Mouse (Mus musculus): Measurements from ENCODE around the gene Igf2r.

The Igf2r gene

DNA sequence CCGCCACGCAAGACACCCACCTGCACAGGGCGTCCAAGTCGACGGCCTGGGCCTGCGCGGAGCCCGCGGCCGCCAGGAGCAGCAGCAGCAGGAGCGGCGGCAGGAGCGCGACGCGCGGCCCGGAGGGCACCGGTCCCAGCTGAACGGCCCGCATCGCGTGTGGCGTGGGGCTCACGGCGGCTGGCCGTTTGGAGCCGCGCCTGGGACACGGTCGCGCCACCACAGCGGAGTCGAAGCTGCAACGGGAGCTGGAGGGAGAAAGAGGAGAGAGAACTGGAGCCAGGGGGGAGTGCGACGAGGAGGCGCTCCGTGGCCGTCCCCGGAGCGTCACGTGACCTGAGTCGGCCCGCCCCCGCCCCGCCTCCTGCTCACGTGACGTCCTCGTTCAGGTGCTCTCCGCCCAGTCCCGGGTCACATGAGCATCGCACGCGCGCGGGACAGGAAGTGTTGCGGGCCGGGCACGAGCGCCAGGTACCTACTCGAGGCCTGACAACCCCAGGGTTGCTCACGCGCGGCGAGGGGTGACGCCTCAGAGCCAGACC is at the start of gene Igf2r:
Gene Igf2r, minus strand, starts transcription at position 285 of the 542 bp plus-strand sequence.
- peak; percentile 91 for DNase-seq (ENCODE audit: low read depth, low spot score)

DNA sequence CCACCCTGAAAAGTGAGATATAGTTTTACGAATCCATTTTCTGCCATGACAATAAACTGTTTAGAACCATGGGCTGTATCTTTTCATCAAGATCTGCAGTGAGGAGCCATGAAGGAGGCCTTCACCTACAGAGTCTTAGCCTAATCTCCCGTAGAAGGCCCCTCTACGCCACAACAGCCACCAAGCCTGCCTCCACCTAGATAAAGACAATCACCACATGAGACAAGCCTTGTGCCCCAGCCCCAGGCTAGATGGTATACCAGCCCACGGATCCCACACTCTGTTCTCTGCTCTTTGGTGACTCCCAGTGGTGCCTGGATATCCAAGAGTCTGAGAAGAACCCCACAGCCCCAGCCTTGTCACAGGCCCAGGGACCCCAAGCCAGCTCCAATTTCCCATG is 46.4 kb upstream of the Igf2r start:
- no peak for DNase-seq (ENCODE audit: low read depth, low spot score)

DNA sequence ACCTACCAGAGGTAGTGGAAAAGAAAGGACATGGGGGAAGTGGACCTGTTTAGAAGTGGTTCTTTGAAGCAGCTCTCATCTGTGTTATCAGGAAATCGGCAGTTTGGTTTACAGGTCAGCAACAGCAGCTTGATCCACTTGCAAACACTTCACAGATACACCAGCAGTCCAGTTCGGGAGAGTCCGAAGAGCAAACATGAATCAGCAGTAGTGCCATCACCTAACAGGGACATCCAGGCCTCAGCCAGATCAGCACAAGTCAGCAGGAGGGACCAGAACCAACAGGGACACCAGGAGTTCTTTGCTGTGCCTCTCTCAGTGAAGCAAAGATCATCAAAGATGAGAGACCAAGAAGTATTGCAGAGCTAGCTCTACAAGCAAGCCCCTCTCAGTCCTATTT is 45.0 kb upstream of the Igf2r start:
- no peak for DNase-seq (ENCODE audit: low read depth, low spot score)

DNA sequence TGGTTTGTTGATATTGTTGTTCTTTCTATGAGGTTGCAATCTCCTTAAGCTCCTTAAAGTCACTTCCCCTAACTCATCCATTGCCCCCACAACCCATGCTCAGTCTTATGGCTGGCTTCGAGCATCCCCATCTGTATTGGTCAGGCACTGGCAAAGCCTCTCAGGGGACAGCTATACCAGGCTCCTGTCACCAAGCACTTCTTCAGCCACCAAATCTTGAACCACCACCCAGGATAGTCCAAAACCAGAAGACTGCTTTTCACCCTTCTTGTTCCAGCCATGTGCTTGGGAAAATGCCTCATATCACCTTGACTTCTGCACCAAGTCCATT is 41.5 kb upstream of the Igf2r start:
- DNase-seq (ENCODE audit: low read depth, low spot score), result no peak

DNA sequence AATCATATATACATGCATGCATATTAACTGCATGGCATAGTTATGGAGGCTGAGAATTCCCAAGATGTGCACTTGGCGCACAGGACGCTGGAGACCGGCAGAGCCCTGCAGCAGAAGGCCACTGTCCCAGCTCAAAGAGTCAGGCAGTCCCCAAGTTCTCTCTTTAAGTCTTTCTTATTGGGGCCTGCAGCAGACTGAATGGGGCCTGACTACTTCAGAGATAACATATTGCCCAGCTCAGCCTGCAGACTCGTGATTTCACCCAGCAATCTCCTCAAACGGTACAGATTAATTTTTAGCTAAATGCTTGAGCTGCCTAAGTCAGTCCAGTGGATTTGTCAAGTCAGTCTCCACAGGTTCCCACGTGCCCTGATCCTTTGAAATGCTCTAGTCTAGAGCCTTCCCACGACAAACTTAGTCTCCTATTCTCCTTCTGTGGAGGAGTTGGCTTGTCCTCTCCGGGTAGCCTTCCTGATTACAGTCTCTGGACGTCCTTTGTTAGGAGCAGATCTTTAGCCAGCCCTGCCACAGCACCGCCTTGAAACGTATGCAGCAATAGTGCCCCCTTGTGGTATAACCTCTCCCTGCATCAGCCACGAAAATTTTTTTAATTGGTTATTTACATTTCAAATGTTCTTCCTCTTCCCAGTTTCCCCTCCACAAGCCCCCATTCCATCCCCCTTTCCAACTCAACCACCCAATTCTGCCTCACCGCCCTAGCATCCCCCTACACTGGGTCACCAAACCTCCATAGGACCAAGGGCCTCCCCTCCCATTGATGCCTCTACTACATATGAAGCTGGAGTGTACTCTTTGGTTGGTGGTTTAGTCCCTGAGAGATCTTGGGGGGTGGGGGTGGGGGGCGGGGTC is 40.9 kb upstream of the Igf2r start:
- DNase-seq (ENCODE audit: low read depth, low spot score), result peak; percentile 70

DNA sequence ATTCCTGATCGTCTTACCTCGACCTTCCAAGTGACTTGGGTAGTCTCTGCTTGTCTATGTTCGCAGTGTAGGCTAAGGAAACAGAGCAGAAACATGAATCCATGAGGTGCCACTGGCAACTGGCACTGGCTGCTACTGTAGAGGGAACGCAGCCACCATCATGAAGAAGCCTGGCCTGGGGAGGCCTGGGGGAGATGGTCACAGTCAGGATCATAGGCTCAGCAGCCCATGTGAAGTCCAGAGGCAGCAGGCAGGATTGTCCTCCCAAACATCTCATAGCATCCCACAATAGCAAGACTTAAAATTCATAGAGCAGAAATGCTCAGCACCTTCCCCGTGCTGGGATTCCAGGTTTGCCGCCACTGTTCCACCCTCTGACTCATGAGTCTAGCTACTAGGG is 39.4 kb upstream of the Igf2r start:
- DNase-seq (ENCODE audit: low read depth, low spot score), result no peak

DNA sequence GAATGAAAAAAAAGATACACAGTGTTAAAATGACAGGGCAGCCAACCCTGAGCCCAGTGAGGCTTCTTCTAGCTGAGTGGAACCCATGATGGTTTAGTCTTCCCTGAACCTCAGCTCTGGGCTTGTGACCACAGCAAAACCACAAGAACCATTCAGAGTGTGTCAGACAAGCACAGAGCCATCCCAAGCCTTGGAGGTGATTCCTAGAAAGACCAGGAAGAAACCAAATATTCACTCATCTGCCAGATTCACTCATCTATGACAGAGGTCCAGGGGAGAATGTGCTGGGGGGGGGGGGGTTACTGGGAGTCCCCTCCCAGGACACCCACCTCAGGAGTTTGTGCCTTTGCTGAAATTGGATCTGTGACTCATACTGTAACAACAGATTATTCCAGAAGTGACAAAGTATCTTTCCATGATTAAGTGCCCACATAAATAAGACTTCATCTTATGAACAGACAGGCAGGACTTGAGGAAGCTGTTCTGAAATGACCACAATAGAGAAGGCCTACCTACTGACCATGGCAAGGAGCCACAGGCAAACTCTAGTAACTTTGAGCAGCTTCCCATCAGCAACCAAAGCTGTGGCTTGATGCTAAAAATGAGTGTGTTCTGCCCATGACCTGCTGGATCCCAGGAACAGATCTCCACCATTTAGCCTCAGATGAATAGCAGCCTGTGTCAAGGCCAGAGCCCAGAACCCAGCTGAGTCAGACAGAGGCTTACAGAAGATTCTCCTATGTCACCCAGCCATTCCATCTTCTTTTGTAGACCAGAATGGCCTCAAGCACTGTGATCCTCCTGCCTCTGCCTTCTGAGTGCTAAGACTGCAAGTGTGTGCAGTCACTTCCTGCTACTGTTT is 35.4 kb upstream of the Igf2r start:
- no peak for DNase-seq (ENCODE audit: low read depth, low spot score)

DNA sequence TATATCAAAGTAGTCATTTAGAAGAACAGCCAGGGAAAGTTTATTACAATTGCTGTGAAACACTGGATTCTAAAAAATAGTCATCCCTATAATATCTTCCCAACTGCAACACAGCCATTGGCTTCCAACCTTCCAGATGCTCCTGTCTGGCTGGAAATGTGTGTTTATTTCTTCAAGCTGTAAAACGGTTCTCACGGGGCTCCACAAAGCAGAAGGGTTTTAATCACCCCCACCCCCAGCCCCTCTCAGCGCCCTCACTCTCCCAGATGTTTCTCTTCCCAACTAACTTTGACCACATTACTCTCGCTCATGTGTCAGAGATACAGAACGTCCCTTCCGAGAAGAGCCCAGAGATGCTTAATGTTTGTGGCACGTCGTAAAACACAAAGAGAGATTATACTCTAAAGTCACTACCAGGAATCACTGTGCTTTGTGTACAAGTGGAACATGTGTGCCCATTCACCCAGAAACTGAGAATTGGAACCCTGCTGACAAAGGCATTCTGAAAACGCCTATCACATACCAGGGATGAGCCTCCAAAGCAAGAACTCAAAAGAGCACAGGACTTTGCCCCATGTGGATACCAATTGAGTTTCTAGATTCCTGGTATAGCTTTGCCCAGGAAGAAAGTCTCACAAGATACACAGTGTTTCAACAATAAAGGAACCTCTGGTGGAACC is 32.5 kb upstream of the Igf2r start:
- peak; percentile 67 for DNase-seq (ENCODE audit: low read depth, low spot score)

DNA sequence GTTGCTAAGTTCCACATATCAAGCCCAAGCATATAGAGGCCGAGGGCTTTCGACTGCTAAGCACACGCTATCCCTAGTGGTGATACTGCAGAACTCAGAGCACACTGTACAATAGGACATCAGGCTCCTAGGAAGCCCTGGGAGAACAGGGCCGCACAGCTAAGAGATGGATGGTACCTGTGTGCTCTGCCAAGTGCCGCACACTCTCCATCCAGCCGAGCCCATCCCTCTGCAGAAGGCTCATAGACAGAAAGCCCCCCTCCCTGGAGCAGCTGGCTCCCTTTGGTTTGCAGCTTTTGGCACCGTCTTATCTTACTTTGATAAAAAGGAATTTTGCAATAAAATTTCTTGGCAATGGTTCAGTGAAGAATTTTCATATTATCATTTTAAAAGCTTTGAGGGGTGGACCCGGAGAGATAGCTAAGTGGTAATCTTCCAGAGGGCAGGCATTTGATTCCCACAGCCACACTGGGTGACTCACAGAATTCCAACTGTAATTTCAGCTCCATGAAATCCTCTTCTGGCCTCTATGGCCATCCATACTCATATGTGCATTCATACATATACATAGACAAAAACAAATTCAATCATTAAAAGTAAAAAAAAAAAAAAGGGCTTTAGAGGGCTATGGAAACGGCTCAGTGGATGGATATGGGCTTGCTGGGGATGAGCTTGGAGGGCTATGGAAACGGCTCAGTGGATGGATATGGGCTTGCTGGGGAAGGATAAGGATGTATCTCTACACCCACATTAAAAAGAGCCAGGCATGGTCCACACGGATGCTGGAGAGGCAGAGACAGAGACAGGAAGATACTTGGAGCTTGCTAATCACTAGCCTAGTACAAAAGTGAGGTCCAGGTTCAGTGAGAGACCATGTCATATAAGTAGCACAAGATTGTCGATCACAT is 30.2 kb upstream of the Igf2r start:
- DNase-seq (ENCODE audit: low read depth, low spot score), result no peak

DNA sequence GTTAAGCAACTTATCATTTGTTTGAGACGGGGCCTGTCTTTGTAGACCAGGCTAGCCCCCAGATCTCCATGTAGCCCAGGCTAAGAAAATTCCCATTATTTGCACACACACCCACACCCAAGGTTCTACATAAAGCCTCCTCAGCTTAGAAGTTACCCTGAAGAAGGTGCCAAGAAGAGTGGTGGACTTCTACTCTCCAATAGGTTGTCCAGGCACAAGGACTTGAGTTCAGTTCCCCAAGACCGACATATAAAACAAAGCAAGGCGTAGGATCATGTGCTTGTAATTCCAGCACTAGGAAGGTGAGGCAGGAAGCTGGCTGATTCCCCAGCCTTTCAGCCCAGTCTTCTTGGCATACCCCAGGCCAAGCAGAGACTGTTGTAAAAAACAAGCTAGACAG is 29.1 kb upstream of the Igf2r start:
- DNase-seq (ENCODE audit: low read depth, low spot score), result no peak

DNA sequence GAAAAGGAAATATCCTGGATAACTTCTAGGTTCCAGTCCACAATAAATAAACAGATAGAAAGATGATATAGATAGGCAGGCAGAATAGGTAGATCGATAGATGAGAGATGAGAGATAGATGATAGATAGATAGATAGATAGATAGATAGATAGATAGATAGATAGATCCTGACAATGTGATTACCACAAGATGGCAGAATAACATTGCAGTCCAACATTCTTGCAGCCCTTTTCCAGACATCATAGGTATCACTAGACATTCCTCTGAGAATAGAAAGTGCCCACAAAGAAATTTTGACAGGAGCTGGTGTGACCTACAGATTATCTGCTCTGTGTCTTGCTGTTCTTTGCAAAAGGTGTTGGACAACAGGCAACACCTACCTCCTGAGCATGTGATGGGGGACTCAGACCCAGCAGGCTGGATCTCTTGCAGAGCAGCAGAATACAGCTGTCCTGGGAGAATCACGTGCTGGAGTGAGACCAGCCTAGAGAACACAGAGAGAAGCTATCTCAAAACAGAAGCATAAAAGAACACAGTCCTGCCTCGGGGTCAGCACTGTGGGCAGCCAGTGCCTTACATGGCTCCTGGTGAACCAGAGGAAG is 28.1 kb upstream of the Igf2r start:
- no peak for DNase-seq (ENCODE audit: low read depth, low spot score)

DNA sequence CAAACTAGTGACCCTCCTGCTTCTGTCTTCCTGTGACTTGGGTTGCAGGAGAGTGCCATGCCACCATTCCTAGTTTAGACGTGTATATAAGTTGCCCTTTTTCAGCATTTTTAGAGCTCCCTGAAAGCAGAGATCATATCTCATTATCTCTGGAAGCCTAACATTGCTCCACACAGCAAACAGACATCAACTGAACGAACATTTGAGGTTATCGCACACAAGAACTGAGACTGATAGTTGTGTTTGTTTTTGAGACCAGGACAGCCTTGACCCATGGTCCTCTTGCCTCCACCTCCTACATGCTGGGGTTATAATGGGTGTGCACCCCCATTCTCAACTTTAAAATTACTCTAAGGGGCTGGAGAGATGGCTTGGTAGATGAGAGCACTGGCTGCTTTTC is 27.2 kb upstream of the Igf2r start:
- DNase-seq (ENCODE audit: low read depth, low spot score), result no peak

DNA sequence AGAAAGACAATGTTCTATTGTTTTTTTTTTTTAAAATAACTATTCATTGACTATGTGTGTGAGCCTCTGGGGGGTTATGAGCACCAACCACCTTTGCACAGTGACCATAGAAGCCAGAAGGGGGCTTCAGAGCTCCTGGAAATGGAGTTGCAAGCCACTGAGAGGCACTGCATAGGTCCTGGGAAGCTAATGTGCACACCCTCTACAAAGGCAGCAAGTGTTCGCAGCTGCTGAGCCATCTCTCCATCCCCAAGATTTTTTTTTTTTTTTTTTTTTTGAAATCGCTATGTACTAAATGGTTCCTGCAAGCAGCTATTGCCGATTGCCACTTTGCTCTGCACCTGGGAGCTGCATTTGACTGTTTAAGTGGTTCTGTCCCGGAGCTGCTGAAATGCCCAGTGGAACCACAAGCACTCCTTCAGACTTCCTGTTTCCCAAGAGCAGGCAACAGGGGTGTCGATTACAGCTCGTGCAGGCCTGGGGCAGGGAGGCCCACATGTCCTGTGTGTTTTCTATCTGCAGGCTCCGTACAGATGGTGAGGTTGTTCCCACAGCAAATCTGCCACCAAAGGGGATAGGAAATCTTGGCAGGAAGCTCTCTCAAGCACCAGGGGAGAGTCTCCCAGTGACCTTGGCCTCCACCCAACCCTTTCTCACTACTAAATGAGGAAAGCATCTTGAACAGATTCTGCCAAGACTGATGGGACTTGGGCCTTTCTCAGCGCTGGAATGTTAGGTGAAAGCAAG is 24.4 kb upstream of the Igf2r start:
- DNase-seq (ENCODE audit: low read depth, low spot score), result peak; percentile 16

DNA sequence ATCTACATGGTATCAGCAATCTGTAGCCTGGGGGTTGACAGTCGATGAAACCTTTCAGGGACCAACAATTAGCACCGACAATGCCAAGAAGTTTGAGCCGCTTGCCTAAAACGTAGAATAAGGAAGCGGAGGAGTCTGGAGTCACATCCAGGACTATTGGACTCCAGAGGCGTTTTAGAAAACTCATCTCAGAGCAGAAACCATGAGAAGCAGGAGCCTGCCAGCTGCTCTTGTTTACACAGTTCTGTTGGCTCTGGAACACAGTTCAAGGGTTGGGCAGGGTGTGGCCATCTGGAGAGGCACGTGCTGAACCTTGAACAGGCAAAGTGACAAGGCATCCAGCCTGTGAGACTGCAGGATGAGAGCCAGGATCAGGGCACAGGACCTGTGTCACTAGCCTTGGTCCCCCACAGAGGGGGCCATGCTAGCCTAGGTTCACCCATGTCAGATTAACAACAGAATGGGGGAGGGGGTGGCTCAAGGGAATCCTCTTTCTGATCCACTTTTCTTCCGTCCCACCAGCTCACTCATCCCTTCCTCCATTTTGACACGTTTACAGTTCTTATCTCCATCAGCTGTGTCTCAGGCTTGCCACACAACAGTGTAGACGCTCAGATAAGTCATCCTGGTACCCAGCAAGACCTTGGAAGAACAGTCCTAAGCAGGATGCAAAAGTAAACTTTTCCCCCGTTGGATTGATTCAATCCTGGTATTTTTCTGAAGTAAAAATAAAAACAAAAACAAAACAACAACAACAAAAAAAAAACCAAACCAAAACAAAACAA is 23.1 kb upstream of the Igf2r start:
- DNase-seq (ENCODE audit: low read depth, low spot score), result peak; percentile 14

DNA sequence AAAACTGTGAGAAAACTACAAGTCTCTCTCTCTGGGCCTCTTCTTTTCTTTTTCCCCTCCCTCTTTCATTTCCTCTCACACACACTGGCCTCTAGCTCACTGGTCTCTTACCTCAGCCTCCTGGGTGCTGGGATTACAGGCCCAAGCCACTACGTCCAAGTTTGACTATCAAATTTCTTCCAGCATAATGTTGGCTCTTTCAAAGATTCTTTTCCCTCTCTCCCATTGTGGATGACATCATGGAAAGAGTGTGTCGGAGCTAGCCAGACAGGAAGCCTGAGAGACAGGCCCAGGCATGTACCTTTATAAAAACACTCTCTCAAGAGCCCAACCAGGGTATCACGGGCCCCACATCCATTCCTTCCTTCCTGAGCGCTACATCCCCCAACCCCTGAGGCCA is 22.0 kb upstream of the Igf2r start:
- peak; percentile 16 for DNase-seq (ENCODE audit: low read depth, low spot score)

DNA sequence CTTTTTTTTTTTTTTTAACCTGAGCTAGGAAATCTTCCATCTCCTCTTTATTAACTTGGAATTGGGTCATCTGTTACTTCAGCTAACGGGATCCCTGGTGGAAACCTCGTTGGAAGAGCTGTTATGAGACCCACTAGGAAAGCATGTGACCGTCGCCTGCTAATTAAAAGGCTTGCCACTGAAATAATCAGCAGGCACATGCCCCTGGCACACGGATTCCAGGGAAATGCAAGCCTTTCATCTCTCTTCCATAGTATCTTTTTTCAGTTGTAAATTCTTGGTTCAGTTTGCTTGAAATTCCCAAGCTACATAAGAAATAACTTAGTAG is 21.6 kb upstream of the Igf2r start:
- DNase-seq (ENCODE audit: low read depth, low spot score), result no peak

DNA sequence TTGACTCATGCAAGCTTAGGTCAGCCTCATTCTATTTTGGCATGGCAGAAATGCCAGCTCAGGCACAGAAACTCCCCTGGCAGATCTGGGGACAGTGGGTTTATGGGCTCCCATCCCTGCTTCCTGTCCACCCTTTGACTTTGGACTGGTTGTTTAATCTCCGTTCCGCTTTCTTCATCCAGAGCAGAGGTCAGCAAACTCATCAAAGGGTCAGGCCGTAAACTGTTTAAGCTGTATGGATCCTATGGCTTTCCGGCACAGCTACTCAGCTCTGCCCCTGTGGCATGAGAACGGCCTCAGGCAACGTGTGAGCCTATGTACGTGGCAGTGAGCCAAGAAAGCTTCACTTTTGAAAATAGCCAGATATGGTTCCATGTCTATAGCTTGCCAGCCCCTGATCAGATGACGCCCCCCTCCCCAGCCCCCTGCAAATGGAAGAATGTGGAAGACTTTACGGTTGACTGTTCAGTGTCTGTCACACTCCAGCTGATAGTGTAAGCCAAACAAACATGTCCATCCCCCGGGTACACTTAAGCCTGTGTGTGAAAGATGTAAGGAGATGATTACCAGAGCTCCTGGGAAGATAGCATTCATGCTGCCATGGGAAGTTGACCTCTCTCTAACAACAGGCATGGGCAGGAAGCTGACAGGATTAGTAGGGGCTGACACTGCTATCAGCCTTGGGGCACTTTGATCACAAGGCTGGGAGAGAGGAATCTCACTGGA is 21.1 kb upstream of the Igf2r start:
- no peak for DNase-seq (ENCODE audit: low read depth, low spot score)
